Mouse (Mus musculus) intestine, postnatal 0 days (tissue): Measurements from ENCODE around the gene Gpat3. TPM values are rescaled to one million over a fixed set of nuclear protein-coding genes. Genes with fewer than 3 reads are reported as not detected.

ENCODE experiments used
- ATAC-seq: fragments of 200-750 bp; cut with Nextera tagmentation; 2 replicates; pipeline ENCODE4 v1.8.0; 2017; ENCODE audit warnings: mild to moderate bottlenecking, moderate TSS enrichment, moderate library complexity
- H3K27ac ChIP-seq: fragments of 300-500 bp; sonication (generic); 2 replicates; pipeline ENCODE4 v1.5.1; 2014; ENCODE audit warnings: mild to moderate bottlenecking, low read depth, low read length, moderate library complexity
- H3K27me3 ChIP-seq: fragments of 300-500 bp; sonication (generic); replicated peaks from 2 replicates; pipeline ENCODE4 v1.6.1; 2014; ENCODE audit warnings: low read length, mixed read lengths; ENCODE audit not compliant: control insufficient read depth, insufficient read depth
- H3K36me3 ChIP-seq: fragments of 300-500 bp; sonication (generic); 2 replicates; pipeline ENCODE4 v1.6.1; 2014; ENCODE audit warnings: mild to moderate bottlenecking, moderate library complexity; ENCODE audit not compliant: control insufficient read depth, insufficient read depth
- H3K4me1 ChIP-seq: fragments of 300-500 bp; sonication (generic); replicated peaks from 2 replicates; pipeline ENCODE4 v1.6.1; 2014; ENCODE audit warnings: antibody characterized with exemption, low read length, mixed read lengths; ENCODE audit not compliant: control insufficient read depth, insufficient read depth
- H3K4me2 ChIP-seq: fragments of 300-500 bp; sonication (generic); replicated peaks from 2 replicates; pipeline ENCODE4 v1.6.1; 2014; ENCODE audit warnings: low read depth, mild to moderate bottlenecking, moderate library complexity
- H3K4me3 ChIP-seq: fragments of 300-500 bp; sonication (generic); 2 replicates; pipeline ENCODE4 v1.5.1; 2014; ENCODE audit warnings: low read depth, low read length
- H3K9ac ChIP-seq: fragments of 300-500 bp; sonication (generic); 2 replicates; pipeline ENCODE4 v1.6.1; 2014; ENCODE audit warnings: mild to moderate bottlenecking, low read depth, low read length
- H3K9me3 ChIP-seq: fragments of 300-500 bp; sonication (generic); 2 replicates; pipeline ENCODE4 v1.6.1; 2016; ENCODE audit warnings: mixed run types; ENCODE audit not compliant: control insufficient read depth
- CTCF ChIP-seq: sonication (generic); IDR thresholded peaks from 2 replicates; pipeline ENCODE4 v1.5.1; 2016; ENCODE audit warnings: low read depth, mild to moderate bottlenecking, control low read depth, antibody characterized with exemption, moderate library complexity
- WGBS: fragments of 180-500 bp; shearing (Covaris S2); extraction: QIAGEN DNeasy Blood & Tissue Kit; methylation state at CpG from one replicate; pipeline ENCODE4 v1.1.7; 2014; 5-methylcytosine and 5-hydroxymethylcytosine counted together
- polyA plus RNA-seq: library from polyadenylated mRNA; unstranded; fragments of >200 nt; fragmentation: Nextera tagmentation; extraction: Ambion mirVana; gene quantifications from 2 replicates; pipeline ENCODE4 v1.2.1, GENCODE M21; 2015

Gene Gpat3
- polyA plus RNA-seq, 1 experiment from 2014 or later, result 41.7 TPM

GRCm38 (mm10) chr5:100877021-100877420 is 31.5 kb downstream of the Gpat3 start:
- Histone ChIP-seq H3K9ac (no peak overlapping the region), H3K27ac (no peak overlapping the region), H3K9me3 (no peaks in the 10 kb centered on the region), H3K4me3 (no peak overlapping the region), H3K27me3 (no peaks in the 10 kb centered on the region), H3K4me2 (no peak overlapping the region), H3K4me1 (no peaks in the 10 kb centered on the region; the same call in 1 of the 2 replicates), H3K36me3 (no peaks in the 10 kb centered on the region)
- ATAC-seq, result no peak
- no peak for TF ChIP-seq CTCF

- WGBS, result 91% methylated on average over 6 of the region's 6 CpGs
- TF ChIP-seq CTCF, result no peak
- no peak for ATAC-seq
- Histone ChIP-seq H3K4me1 (no peaks in the 10 kb centered on the region), H3K27ac (no peak overlapping the region), H3K4me2 (no peak overlapping the region), H3K9me3 (no peaks in the 10 kb centered on the region), H3K36me3 (peaks cover 1% of the 10 kb centered on the region; the same call in 1 of the 2 replicates), H3K4me3 (no peak overlapping the region), H3K27me3 (no peaks in the 10 kb centered on the region), H3K9ac (no peak overlapping the region)
Measured at GRCm38 (mm10) chr5:100885216-100885615, 39.7 kb downstream of the Gpat3 start.

GRCm38 (mm10) chr5:100886331-100886988 is 40.9 kb downstream of the Gpat3 start:
- no peaks in the 10 kb centered on the region for H3K4me1 ChIP-seq
- H3K4me2 ChIP-seq, result no peak overlapping the region
- TF ChIP-seq CTCF, result no peak
- no peak for ATAC-seq
- peaks cover 12% of the 10 kb centered on the region for H3K36me3 ChIP-seq
- no peaks in the 10 kb centered on the region for H3K9me3 ChIP-seq
- no peak overlapping the region for H3K4me3 ChIP-seq
- H3K9ac ChIP-seq, result no peak overlapping the region
- H3K27me3 ChIP-seq, result no peaks in the 10 kb centered on the region
- H3K27ac ChIP-seq, result no peak overlapping the region
- 86% methylated on average over 7 of the region's 7 CpGs for WGBS

DNA sequence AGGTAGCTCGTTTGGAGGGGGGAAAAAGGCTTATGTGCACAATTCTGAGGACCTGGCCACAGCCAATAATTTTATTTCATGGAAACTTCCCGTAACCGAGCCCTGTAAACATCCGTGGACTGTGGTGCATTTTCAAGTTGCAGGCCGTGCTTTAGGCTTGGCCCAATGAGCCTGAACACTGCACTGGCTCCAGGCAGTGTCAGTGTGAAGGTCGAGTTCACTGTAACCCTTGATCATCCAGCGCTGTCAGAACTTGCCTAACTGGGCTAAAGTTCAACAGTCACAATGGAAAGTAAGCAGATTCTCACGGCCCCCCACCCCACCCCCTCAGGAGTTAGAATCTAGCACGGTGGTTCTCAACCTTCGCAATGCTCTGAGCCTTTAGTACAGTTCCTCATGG is 50.7 kb downstream of the Gpat3 start:
- Histone ChIP-seq H3K4me2 (no peak overlapping the region), H3K4me1 (no peaks in the 10 kb centered on the region), H3K27me3 (no peaks in the 10 kb centered on the region), H3K9me3 (no peaks in the 10 kb centered on the region), H3K36me3 (peaks cover 26% of the 10 kb centered on the region), H3K4me3 (no peak overlapping the region), H3K9ac (no peak overlapping the region), H3K27ac (no peak overlapping the region)
- TF ChIP-seq CTCF, result no peak
- WGBS, result 67% methylated on average over 10 of the region's 10 CpGs
- no peak for ATAC-seq

GRCm38 (mm10) chr5:100899745-100900489 is 54.4 kb downstream of the Gpat3 start:
- H3K27me3 ChIP-seq, result no peaks in the 10 kb centered on the region
- no peak overlapping the region for H3K9ac ChIP-seq
- H3K4me1 ChIP-seq, result no peaks in the 10 kb centered on the region
- H3K4me3 ChIP-seq, result no peak overlapping the region
- H3K36me3 ChIP-seq, result peaks cover 9% of the 10 kb centered on the region
- 81% methylated on average over 11 of the region's 11 CpGs for WGBS
- H3K27ac ChIP-seq, result no peak overlapping the region
- no peak for ATAC-seq
- H3K9me3 ChIP-seq, result 0 out of 2 replicates have a peak, but pooled peaks cover 5% of the 10 kb centered on the region
- no peak overlapping the region for H3K4me2 ChIP-seq
- no peak for TF ChIP-seq CTCF

GRCm38 (mm10) chr5:100901046-100901445 is 55.5 kb downstream of the Gpat3 start:
- no peaks in the 10 kb centered on the region for H3K4me1 ChIP-seq
- H3K4me2 ChIP-seq, result no peak overlapping the region
- H3K27me3 ChIP-seq, result no peaks in the 10 kb centered on the region
- no peak for ATAC-seq
- H3K9me3 ChIP-seq, result 0 out of 2 replicates have a peak, but pooled peaks cover 5% of the 10 kb centered on the region
- H3K27ac ChIP-seq, result no peak overlapping the region
- TF ChIP-seq CTCF, result no peak
- WGBS, result 69% methylated on average over 5 of the region's 5 CpGs
- H3K4me3 ChIP-seq, result no peak overlapping the region
- H3K36me3 ChIP-seq, result peaks cover 6% of the 10 kb centered on the region; the same call in 1 of the 2 replicates
- no peak overlapping the region for H3K9ac ChIP-seq
